Mouse (Mus musculus) heart, embryonic 11.5 days (tissue): ENCODE results near the gene Olfr487. TPM values are rescaled to one million over a fixed set of nuclear protein-coding genes. Genes with fewer than 3 reads are reported as not detected.
"Not testable (repeated sequence)": the region's sequence is repeated elsewhere in the genome, so short reads cannot be mapped to it uniquely, and the experiment has no call there.

Experiments
- ATAC-seq: fragments of 200-750 bp; cut with Nextera tagmentation; replicated peaks from 2 replicates; pipeline ENCODE4 v1.8.0; 2017; ENCODE audit warnings: moderate library complexity; ENCODE audit not compliant: insufficient number of reproducible peaks, low FRiP score, low TSS enrichment
- H3K27ac ChIP-seq: fragments of 300-500 bp; sonication (generic); 2 replicates; pipeline ENCODE4 v1.5.1; 2014; ENCODE audit warnings: mild to moderate bottlenecking, low read depth, low read length
- H3K27me3 ChIP-seq: fragments of 300-500 bp; sonication (generic); 2 replicates; pipeline ENCODE4 v1.6.1; 2014; ENCODE audit warnings: mild to moderate bottlenecking, low read length, mixed read lengths; ENCODE audit not compliant: control insufficient read depth, insufficient read depth
- H3K36me3 ChIP-seq: fragments of 300-500 bp; sonication (generic); 2 replicates; pipeline ENCODE4 v1.6.1; 2014; ENCODE audit warnings: mild to moderate bottlenecking, low read length, moderate library complexity, mixed read lengths; ENCODE audit not compliant: control insufficient read depth, insufficient read depth
- H3K4me1 ChIP-seq: fragments of 300-500 bp; sonication (generic); 2 replicates; pipeline ENCODE4 v1.6.1; 2014; ENCODE audit warnings: low read length; ENCODE audit not compliant: control insufficient read depth, insufficient read depth
- H3K4me2 ChIP-seq: fragments of 300-500 bp; sonication (generic); 2 replicates; pipeline ENCODE4 v1.6.1; 2014; ENCODE audit warnings: mild to moderate bottlenecking, moderate library complexity
- H3K4me3 ChIP-seq: fragments of 300-500 bp; sonication (generic); 2 replicates; pipeline ENCODE4 v1.5.1; 2014; ENCODE audit warnings: low read depth, low read length
- H3K9ac ChIP-seq: fragments of 300-500 bp; sonication (generic); 2 replicates; pipeline ENCODE4 v1.6.1; 2014; ENCODE audit warnings: mild to moderate bottlenecking, low read depth, low read length, moderate library complexity
- H3K9me3 ChIP-seq: fragments of 300-500 bp; sonication (generic); replicated peaks from 2 replicates; pipeline ENCODE4 v1.6.1; 2016; ENCODE audit warnings: low read length; ENCODE audit not compliant: control insufficient read depth
- WGBS: fragments of 180-500 bp; shearing (Covaris S2); extraction: QIAGEN DNeasy Blood & Tissue Kit; methylation state at CpG from one replicate; pipeline ENCODE4 v1.1.7; 2014; ENCODE audit not compliant: insufficient replicate concordance; 5-methylcytosine and 5-hydroxymethylcytosine counted together
- polyA plus RNA-seq: library from polyadenylated mRNA; unstranded; fragments of >200 nt; fragmentation: Nextera tagmentation; extraction: Ambion mirVana; gene quantifications from 2 replicates; pipeline ENCODE4 v1.2.1, GENCODE M21; 2014

The Olfr487 gene
- polyA plus RNA-seq, result not detected in 2 replicates

DNA sequence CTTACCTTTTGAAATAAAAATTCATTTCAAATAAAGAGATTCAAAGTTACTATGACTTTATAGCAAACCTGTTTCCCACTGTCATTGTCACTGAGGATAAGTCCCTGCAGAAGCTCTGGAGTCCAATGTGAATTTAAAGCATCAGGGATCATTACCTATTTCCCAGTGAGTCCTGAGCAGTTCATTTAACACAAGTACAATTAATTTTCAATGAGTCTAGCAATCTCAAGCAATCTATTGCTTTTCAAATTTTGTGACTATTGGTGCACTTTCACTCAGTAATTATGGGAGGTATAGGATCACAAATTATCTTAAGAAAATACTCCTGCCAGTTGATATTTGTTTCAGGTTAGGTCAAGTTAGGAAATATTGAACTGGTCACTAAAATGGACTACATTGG lies at the start of gene Olfr487:
Olfr487 (minus strand) TSS at position 101 of the 400 bp plus-strand sequence.
- ATAC-seq, H3K4me2 ChIP-seq, H3K36me3 ChIP-seq, H3K27ac ChIP-seq, H3K9ac ChIP-seq, H3K27me3 ChIP-seq, H3K4me1 ChIP-seq, H3K4me3 ChIP-seq, H3K9me3 ChIP-seq: not testable (repeated sequence)

DNA sequence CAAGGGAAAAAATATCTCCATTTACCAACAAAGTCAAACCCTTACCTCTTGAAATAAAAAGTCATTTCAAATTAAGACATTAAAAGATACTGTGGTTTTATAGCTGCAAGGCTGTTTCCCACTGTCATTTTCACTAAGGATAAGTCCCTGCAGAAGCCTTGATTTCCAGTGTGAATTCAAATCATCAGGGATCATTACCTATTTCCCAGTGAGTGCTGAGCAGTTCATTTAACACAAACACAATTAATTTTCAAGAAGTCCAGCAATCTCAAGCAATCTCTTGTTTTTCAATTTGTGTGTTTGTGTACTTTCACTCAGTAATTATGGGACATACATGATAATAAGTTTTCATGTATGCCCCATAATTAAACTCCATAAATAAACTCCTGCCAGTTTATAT lies 43.8 kb upstream of the Olfr487 start, which contains the start of gene Olfr488:
Olfr488 (minus strand) TSS at position 101 of the 400 bp plus-strand sequence.
- ATAC-seq, result no peak
- no peaks in the 10 kb centered on the region for H3K36me3 ChIP-seq
- H3K4me2 ChIP-seq, result no peak within 1 kb of the TSS
- no peak within 1 kb of the TSS for H3K4me3 ChIP-seq
- no peaks in the 10 kb centered on the region for H3K27me3 ChIP-seq
- H3K9me3 ChIP-seq, result no peaks in the 10 kb centered on the region
- no peak within 1 kb of the TSS for H3K9ac ChIP-seq
- H3K27ac ChIP-seq, result no peak within 1 kb of the TSS
- H3K4me1 ChIP-seq, result no peaks in the 10 kb centered on the region

DNA sequence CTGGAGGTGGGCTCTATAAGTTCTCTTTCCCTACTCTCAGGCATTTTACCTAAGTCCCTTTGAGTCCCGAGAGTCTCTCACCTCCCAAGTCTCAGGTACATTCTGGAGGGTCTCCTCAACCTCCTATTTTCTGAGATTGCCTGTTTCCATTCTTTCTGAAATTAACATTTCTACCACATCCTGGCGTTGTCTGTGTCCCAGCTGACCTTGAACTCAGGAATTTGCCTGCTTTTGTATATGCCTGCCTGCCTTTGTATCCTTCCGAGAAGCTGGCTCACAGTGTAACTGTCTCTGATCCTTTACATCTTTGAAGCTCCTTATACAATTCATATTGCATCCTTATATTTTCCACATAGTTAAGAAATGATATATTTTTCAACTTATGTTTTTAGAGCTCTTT lies 19.1 kb upstream of the Olfr487 start:
- WGBS, result 68% methylated on average over 3 of the region's 3 CpGs
- Histone ChIP-seq H3K4me3 (no peak overlapping the region), H3K9ac (no peak overlapping the region), H3K4me2 (no peak overlapping the region), H3K27ac (no peak overlapping the region), H3K36me3 (no peaks in the 10 kb centered on the region), H3K4me1 (no peaks in the 10 kb centered on the region), H3K9me3 (no peaks in the 10 kb centered on the region), H3K27me3 (no peaks in the 10 kb centered on the region)
- ATAC-seq, result no peak

DNA sequence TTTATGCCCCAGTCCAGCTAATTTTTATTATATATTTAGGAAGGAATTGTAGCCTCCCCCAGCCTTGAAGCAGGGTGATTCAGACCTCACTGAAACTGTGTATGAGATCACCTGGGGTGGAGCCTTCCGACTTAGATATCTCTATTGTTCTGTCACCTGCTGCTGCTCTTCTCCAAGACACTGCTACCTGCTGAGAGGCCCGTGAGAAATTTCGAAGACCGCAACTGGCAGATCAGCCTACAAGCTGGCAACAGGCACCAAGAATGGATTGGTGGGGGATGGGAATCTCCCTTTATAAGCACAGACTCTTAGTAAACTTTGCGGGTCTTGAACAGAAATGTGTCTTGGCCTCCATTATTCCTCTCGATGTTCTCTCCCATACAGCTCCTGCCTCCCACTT lies 17.5 kb downstream of the Olfr487 start:
- no peaks in the 10 kb centered on the region for H3K27me3 ChIP-seq
- H3K9ac ChIP-seq, result no peak overlapping the region
- H3K4me1 ChIP-seq, result no peaks in the 10 kb centered on the region
- H3K4me3 ChIP-seq, result no peak overlapping the region
- no peak overlapping the region for H3K4me2 ChIP-seq
- WGBS, result 69% methylated on average over 6 of the region's 6 CpGs
- no peaks in the 10 kb centered on the region for H3K36me3 ChIP-seq
- no peaks in the 10 kb centered on the region for H3K9me3 ChIP-seq
- no peak overlapping the region for H3K27ac ChIP-seq
- no peak for ATAC-seq

DNA sequence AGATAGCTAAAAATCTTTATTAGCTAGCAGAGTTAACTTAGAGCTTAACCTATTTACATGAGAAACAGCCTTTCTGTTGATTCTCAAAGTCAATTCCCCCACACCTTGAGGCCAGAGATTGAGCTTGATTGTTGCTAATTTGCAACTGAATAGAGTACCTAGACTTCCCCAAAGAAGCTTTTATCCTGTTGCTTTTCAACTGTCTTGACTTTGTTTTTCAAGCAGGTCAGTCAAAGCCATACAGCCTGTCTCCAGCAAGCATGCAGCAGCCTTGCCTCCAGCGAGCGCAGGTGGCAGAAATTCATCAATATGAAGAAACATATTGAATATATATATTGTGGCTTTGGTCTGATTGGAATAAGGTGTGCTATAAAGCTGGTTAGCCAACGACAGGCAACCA lies 18.1 kb downstream of the Olfr487 start:
- H3K36me3 ChIP-seq, H3K4me2 ChIP-seq, ATAC-seq, H3K4me1 ChIP-seq, H3K27ac ChIP-seq, H3K9me3 ChIP-seq, H3K27me3 ChIP-seq, H3K4me3 ChIP-seq, H3K9ac ChIP-seq: not testable (repeated sequence)
- WGBS, result 59% methylated on average over 3 of the region's 3 CpGs

DNA sequence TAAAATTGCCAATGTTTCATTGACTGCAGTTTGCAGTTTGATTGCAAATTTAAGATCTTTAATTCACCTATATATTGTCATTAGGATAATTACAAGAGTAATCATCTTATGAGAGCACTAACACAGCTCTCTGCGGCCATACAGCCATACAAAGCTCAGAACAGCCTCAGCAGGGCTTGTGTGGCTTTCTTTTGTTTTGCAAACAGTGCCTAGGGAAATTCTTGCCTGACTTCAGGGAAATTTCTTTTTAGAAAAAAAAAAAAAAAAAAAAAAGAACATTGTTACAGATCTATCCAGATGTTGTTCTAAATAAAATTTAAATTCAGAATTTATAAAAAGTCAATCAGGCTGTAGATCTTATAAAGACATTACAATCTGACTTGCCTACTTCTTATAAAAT lies 21.7 kb downstream of the Olfr487 start:
- not testable (repeated sequence) for H3K27ac ChIP-seq, H3K27me3 ChIP-seq, ATAC-seq, H3K36me3 ChIP-seq, H3K4me3 ChIP-seq, H3K4me1 ChIP-seq, H3K9ac ChIP-seq, H3K9me3 ChIP-seq, H3K4me2 ChIP-seq
- 68% methylated on average over 1 of the region's 1 CpGs for WGBS

DNA sequence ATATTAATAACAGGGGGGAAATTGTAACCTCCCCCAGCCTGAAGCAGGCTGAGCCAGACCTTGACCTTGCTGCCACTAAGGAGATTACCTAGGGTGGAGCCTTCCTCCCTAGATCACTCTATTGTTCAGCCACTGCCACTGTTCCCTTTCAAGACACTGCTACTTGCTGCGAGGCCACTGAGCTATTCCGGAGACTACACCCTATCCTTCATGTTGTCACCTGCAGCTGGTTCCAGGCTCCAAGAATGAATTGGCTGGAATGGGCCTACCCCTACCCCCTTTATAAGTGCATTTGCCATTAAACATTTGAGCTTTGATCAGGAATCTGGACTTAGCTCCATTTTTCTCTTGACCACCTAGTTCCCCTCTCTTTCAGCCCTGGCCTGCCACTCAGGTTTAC lies 23.2 kb downstream of the Olfr487 start:
- H3K36me3 ChIP-seq, H3K9ac ChIP-seq, H3K4me3 ChIP-seq, H3K4me1 ChIP-seq, H3K9me3 ChIP-seq, H3K4me2 ChIP-seq, H3K27ac ChIP-seq, H3K27me3 ChIP-seq, ATAC-seq: not testable (repeated sequence)
- 58% methylated on average over 2 of the region's 2 CpGs for WGBS

DNA sequence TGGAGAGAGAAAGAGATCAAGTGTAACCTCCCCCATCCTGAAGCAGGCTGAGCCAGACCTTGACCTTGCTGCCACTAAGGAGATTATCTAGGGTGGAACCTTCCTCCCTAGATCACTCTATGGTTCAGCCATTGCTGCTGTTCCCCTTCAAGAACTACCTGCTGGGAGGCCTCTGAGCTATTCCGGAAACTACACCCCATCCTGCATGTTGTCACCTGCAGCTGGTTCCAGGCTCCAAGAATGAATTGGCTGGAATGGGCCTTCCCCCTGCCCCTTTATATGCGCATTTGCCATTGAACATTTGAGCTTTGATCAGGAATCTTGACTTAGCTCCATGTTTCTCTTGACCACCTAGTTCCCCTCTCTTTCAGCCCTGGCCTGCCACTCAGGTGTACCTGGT lies 29.2 kb downstream of the Olfr487 start:
- H3K4me1 ChIP-seq, H3K9ac ChIP-seq, H3K9me3 ChIP-seq, H3K4me3 ChIP-seq, ATAC-seq, H3K27ac ChIP-seq, H3K27me3 ChIP-seq, H3K4me2 ChIP-seq, H3K36me3 ChIP-seq: not testable (repeated sequence)
- WGBS, result 76% methylated on average over 2 of the region's 2 CpGs

DNA sequence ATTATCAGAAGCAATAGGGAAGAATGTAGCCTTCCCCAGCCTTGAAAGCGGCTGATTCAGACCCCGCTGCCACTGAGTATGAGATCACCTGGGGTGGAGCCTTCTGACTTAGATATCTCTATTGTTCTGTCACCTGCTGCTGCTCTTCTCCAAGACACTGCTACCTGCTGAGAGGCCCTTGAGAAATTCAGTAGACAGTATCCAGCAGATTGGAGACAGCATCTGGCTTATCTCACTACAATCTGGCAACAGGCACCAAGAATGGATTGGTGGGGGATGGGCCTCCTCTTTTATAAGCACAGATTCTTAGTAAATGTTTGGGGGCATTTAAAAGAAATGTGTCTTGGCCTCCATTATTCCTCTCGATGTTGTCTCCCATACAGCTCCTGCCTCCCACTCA lies 30.0 kb downstream of the Olfr487 start:
- not testable (repeated sequence) for H3K27ac ChIP-seq, H3K27me3 ChIP-seq, ATAC-seq, H3K4me2 ChIP-seq, H3K9ac ChIP-seq, H3K36me3 ChIP-seq, H3K4me1 ChIP-seq, H3K9me3 ChIP-seq, H3K4me3 ChIP-seq
- 66% methylated on average over 3 of the region's 3 CpGs for WGBS
